Mouse (Mus musculus): ENCODE measurements around the gene Ccdc136.

- TF ChIP-seq ZNF384 (IDR thresholded peaks at IDR 0.05; ENCODE audit: low read depth, low read length) (no peak), ZC3H11A (IDR thresholded peaks at IDR 0.05; ENCODE audit: borderline replicate concordance, low read depth, low read length) (no peak), CHD2 (IDR thresholded peaks at IDR 0.05; ENCODE audit: low read depth, low read length) (no peak), HCFC1 (IDR thresholded peaks at IDR 0.05; ENCODE audit: borderline replicate concordance, insufficient read depth, low read length) (no peak), MAFK (IDR thresholded peaks at IDR 0.05; ENCODE audit: insufficient read depth, low read depth, low read length) (no peak)
These were observed 67.3 kb downstream of the Ccdc136 start for GRCm38 (mm10) chr6:29463388-29463787.

Data from ES-E14 (cell line).